Mouse (Mus musculus) limb, embryonic 14.5 days (tissue): Measurements from ENCODE around the gene Pdlim1. TPM values are rescaled to one million over a fixed set of nuclear protein-coding genes. Genes with fewer than 3 reads are reported as not detected.

Experiments used
- ATAC-seq: fragments of 200-750 bp; cut with Nextera tagmentation; 2 replicates; pipeline ENCODE4 v1.8.0; 2017; ENCODE audit warnings: low read depth, moderate number of reproducible peaks, moderate TSS enrichment; ENCODE audit not compliant: low FRiP score
- DNase-seq: peaks from one replicate; pipeline ENCODE4 v3.0.0-alpha.2; 2015; ENCODE audit warnings: low spot score
- H3K27ac ChIP-seq: fragments of 300-500 bp; sonication (generic); replicated peaks from 2 replicates; pipeline ENCODE4 v1.5.1; 2014; ENCODE audit warnings: low read depth, mild to moderate bottlenecking, low read length, moderate library complexity, mixed read lengths
- H3K27me3 ChIP-seq: fragments of 300-500 bp; sonication (generic); 2 replicates; pipeline ENCODE4 v1.6.1; 2014; ENCODE audit warnings: low read length, mixed read lengths; ENCODE audit not compliant: control insufficient read depth, insufficient read depth
- H3K36me3 ChIP-seq: fragments of 300-500 bp; sonication (generic); 2 replicates; pipeline ENCODE4 v1.6.1; 2014; ENCODE audit warnings: mild to moderate bottlenecking, low read length, moderate library complexity, mixed read lengths; ENCODE audit not compliant: control insufficient read depth, insufficient read depth
- H3K4me1 ChIP-seq: fragments of 300-500 bp; sonication (generic); 2 replicates; pipeline ENCODE4 v1.6.1; 2014; ENCODE audit warnings: antibody characterized with exemption, low read length, mixed read lengths; ENCODE audit not compliant: control insufficient read depth, insufficient read depth
- H3K4me2 ChIP-seq: fragments of 300-500 bp; sonication (generic); replicated peaks from 2 replicates; pipeline ENCODE4 v1.6.1; 2014; ENCODE audit warnings: low read depth, mild to moderate bottlenecking, low read length, moderate library complexity; ENCODE audit not compliant: severe bottlenecking
- H3K4me3 ChIP-seq: fragments of 300-500 bp; sonication (generic); replicated peaks from 2 replicates; pipeline ENCODE4 v1.5.1; 2014; ENCODE audit warnings: low read length
- H3K9ac ChIP-seq: fragments of 300-500 bp; sonication (generic); 2 replicates; pipeline ENCODE4 v1.6.1; 2014; ENCODE audit warnings: mild to moderate bottlenecking, low read depth, low read length, moderate library complexity; ENCODE audit not compliant: severe bottlenecking
- H3K9me3 ChIP-seq: fragments of 300-500 bp; sonication (generic); 2 replicates; pipeline ENCODE4 v1.6.1; 2016; ENCODE audit warnings: low read length; ENCODE audit not compliant: control insufficient read depth
- POLR2A ChIP-seq: fragments of 200-500 bp; IDR thresholded peaks from 2 replicates; pipeline ENCODE4 v1.8.0; 2012; ENCODE audit warnings: inconsistent platforms, mild to moderate bottlenecking, moderate library complexity, borderline replicate concordance; ENCODE audit not compliant: insufficient read depth, insufficient read length; ENCODE audit errors: extremely low read depth
- WGBS: fragments of 180-500 bp; shearing (Covaris S2); extraction: QIAGEN DNeasy Blood & Tissue Kit; methylation state at CpG from one replicate; pipeline ENCODE4 v1.1.7; 2014; 5-methylcytosine and 5-hydroxymethylcytosine counted together
- polyA plus RNA-seq, 2 experiments: library from polyadenylated mRNA; depleted of rRNA in 1 of 2; stranded (reverse) in 1 of 2; unstranded in 1 of 2; fragments of >200 nt; fragmentation: Nextera tagmentation in 1 of 2; extraction: Ambion mirVana in 1 of 2; gene quantifications; 2 replicates each; pipeline versions ENCODE4 v1.2.1 to v1.2.3; 2012 to 2014

Pdlim1 gene
- polyA plus RNA-seq, 2 experiments: 85.3 to 175 TPM

DNA sequence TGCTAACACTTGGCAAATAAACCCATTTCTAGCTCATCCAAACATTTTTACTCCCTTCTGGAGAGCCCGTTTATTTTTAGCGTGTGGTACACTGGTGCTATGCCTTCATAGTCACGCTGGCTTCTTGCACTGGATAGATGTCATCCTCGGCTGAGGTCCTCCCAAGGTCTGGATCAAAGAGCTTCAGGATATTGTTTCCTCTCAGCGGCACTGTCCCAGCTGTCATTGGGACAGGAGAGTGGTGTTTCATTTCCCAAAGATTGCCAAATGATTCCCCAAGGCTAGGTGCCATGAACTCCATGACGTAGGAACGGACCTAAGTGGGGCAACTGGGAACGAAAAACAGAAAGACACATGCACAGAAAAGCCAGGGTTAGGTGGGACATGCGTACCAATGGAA, 16.8 kb upstream of the Pdlim1 start:
- H3K4me3 ChIP-seq: no peak overlapping the region
- no peaks in the 10 kb centered on the region for H3K36me3 ChIP-seq
- no peak overlapping the region for H3K27ac ChIP-seq
- no peak for DNase-seq
- H3K9ac ChIP-seq: no peak overlapping the region
- WGBS: 89% methylated on average over 9 of the region's 9 CpGs
- no peaks in the 10 kb centered on the region for H3K9me3 ChIP-seq
- H3K27me3 ChIP-seq: no peaks in the 10 kb centered on the region
- no peaks in the 10 kb centered on the region; the same call in 1 of the 2 replicates for H3K4me1 ChIP-seq
- no peak for TF ChIP-seq POLR2A
- no peak overlapping the region for H3K4me2 ChIP-seq
- no peak for ATAC-seq

DNA sequence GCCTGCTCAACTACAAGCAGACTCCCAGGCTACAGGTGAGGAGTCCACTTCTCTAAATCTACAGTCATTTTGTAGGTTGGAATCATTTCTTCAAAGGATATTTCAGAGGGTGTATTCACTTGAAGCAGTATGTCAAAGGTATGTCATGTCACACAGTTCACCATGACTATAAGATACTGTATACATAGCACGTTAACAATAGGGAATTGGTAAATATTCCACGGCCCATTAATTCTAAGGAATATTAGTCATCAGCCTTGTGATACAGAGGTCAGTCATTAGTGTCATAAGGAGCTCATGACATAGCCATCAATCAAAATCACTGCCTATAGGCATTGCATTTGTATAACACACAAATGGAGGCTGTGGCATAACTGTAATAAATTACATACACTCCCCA, 13.1 kb upstream of the Pdlim1 start:
- no peak overlapping the region for H3K4me2 ChIP-seq
- H3K27ac ChIP-seq: no peak overlapping the region
- H3K36me3 ChIP-seq: no peaks in the 10 kb centered on the region
- DNase-seq (no peak), ATAC-seq (no peak)
- no peaks in the 10 kb centered on the region for H3K4me1 ChIP-seq
- 93% methylated on average over 2 of the region's 2 CpGs for WGBS
- no peak overlapping the region for H3K9ac ChIP-seq
- TF ChIP-seq POLR2A: no peak
- no peaks in the 10 kb centered on the region for H3K9me3 ChIP-seq
- H3K4me3 ChIP-seq: no peak overlapping the region
- H3K27me3 ChIP-seq: no peaks in the 10 kb centered on the region

DNA sequence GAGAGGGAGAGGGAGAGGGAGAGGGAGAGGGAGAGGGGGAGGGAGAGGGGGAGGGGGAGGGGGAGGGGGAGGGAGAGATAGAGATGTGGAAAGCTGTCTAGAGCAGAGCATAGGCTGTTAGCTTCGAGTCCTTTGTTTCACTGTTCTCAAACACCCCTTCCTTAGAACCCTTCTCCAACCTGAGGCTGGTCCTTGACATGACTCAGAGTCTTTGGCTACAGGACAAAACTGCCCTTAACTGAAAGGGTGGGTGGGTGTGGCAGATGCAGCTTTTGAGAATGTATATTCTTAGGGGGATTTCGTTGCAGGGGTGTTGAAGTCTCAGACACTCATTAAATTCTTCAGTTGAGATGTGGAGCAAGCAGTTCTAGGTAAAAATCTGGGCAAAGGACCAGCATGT, 11.8 kb upstream of the Pdlim1 start:
- H3K27ac ChIP-seq: no peak overlapping the region
- H3K9me3 ChIP-seq: no peaks in the 10 kb centered on the region
- H3K9ac ChIP-seq: no peak overlapping the region
- H3K4me1 ChIP-seq: no peaks in the 10 kb centered on the region
- no peak for TF ChIP-seq POLR2A
- WGBS: 63% methylated on average over 2 of the region's 2 CpGs
- H3K4me2 ChIP-seq: no peak overlapping the region
- H3K27me3 ChIP-seq: no peaks in the 10 kb centered on the region
- H3K36me3 ChIP-seq: no peaks in the 10 kb centered on the region
- H3K4me3 ChIP-seq: no peak overlapping the region
- ATAC-seq (no peak), DNase-seq (no peak)

DNA sequence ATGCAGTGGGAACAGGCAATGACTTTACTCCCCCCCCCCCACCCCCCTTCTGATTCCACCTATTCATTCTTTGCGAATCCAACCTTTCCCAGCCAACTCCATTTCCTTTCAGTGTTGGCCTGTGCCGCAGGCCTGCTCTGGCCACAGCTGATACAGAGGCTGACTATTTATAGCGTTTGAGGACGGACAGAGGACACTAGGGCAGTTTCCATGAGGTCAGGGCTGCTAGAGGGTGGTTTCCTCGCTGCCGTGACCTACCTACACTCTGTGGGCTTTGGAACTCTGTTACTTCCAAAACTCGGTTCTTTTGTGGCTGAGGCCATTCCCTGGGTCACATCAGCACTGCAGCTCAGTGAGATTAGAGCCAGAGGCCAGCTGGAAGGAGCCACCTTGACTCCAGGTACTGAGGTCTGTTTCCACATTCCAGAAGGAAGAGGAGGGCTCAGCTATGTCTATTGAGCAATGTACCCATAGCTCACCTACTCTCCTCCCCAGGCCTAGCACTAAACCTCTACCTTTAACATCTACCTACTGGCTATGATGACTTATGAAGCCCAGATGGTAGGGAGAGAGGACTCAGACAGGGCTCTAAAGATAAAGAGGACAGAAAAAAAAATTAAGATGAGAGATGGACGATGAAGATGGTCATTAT, 6.9 kb upstream of the Pdlim1 start:
- Histone ChIP-seq H3K36me3 (no peaks in the 10 kb centered on the region), H3K27me3 (no peaks in the 10 kb centered on the region), H3K9me3 (no peaks in the 10 kb centered on the region), H3K4me1 (no peaks in the 10 kb centered on the region), H3K27ac (no peak overlapping the region), H3K9ac (no peak overlapping the region), H3K4me3 (no peak overlapping the region), H3K4me2 (no peak overlapping the region)
- no peak for TF ChIP-seq POLR2A
- DNase-seq (no peak), ATAC-seq (no peak)
- 84% methylated on average over 8 of the region's 8 CpGs for WGBS

DNA sequence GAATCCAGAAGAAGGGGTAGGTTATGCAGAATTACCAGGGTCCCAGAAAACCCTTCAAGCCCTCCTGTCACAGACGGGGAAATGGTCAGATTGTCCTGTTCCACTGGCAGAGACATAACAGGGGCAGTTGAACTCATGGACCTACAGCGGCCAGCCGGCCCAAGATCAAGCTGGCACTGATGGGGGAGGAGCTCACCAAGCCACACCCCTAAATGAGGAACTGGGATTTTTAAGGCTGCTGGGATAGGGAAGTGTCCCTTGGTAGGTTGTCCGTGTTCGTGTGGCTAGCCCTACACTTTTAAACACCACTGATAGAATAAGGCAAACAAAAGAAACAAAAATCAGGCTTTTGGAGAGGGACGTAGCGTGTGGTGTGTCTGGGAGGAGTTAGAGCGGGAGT, 5.9 kb upstream of the Pdlim1 start:
- no peak for ATAC-seq
- Histone ChIP-seq H3K27me3 (no peaks in the 10 kb centered on the region), H3K4me2 (no peak overlapping the region), H3K9ac (no peak overlapping the region), H3K9me3 (no peaks in the 10 kb centered on the region), H3K27ac (no peak overlapping the region), H3K36me3 (no peaks in the 10 kb centered on the region), H3K4me3 (no peak overlapping the region), H3K4me1 (no peaks in the 10 kb centered on the region)
- no peak for DNase-seq
- no peak for TF ChIP-seq POLR2A
- WGBS: 85% methylated on average over 8 of the region's 8 CpGs
